Mouse (Mus musculus) activated CD4-positive, CD25-positive, alpha-beta regulatory T cell, adult 9 weeks (primary cell): ENCODE measurements around the gene Vax1. TPM values are rescaled to one million over a fixed set of nuclear protein-coding genes. Genes with fewer than 3 reads are reported as not detected.

Experiments used
- polyA plus RNA-seq: library from polyadenylated mRNA; unstranded; fragments of 100-300 nt; shearing (Covaris generic); gene quantifications from one replicate; pipeline ENCODE4 v1.2.1, GENCODE M21; 2017

Vax1 gene
- polyA plus RNA-seq: not detected

GRCm38 (mm10) chr19:59169936-59170765, at the start of gene Vax1:
Vax1 (minus strand) TSS chr19:59170056.

DNA sequence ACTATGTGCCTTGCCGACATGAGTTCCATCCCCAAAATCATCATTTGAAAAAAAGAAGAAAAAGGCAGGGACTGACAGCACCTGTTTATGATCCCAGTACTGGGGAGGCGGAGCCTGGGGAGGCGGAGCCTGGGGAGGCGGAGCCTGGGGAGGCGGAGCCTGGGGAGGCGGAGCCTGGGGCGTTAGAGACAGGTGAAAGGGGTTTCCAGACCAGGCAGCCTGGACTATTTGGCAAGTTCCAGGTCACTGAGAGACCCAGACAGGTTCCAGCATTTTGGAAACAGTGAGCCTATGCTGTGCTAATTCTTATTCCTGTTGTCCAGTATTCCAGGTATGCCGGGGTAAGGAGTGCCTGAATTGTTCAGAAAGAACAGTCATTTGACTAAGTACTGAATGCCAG, 49.1 kb upstream of the Vax1 start, which contains the start of gene Kcnk18:
Gene Kcnk18 (plus strand): TSS at position 224 of the 400 bp plus-strand sequence.

Other genes with a start within 250 kb of the Vax1 start
- not detected for gene Eno4, start 226.6 kb downstream of the Vax1 start, polyA plus RNA-seq
- 2.4 TPM for gene Hspa12a, start 226.4 kb downstream of the Vax1 start, polyA plus RNA-seq
- gene Shtn1, start 94.0 kb downstream of the Vax1 start, polyA plus RNA-seq: 2.0 TPM
- not detected for gene Kcnk18, start 49.2 kb upstream of the Vax1 start, polyA plus RNA-seq
- gene Slc18a2, start 90.8 kb upstream of the Vax1 start, polyA plus RNA-seq: 5.3 TPM
- 111 TPM for gene Rps12-ps3, start 152.2 kb upstream of the Vax1 start, polyA plus RNA-seq
- 7.7 TPM for gene Pdzd8, start 175.7 kb upstream of the Vax1 start, polyA plus RNA-seq